Mouse (Mus musculus) embryonic facial prominence, embryonic 14.5 days (tissue): ENCODE data around the gene Arhgef3. TPM values are rescaled to one million over a fixed set of nuclear protein-coding genes. Genes with fewer than 3 reads are reported as not detected.

Source experiments
- ATAC-seq: fragments of 200-750 bp; cut with Nextera tagmentation; 2 replicates; pipeline ENCODE4 v1.8.0; 2017; ENCODE audit warnings: low read depth, moderate number of reproducible peaks, moderate TSS enrichment
- DNase-seq: peaks from one replicate; pipeline ENCODE4 v3.0.0-alpha.2; 2015; ENCODE audit warnings: low spot score
- H3K27ac ChIP-seq: fragments of 300-500 bp; sonication (generic); replicated peaks from 2 replicates; pipeline ENCODE4 v1.5.1; 2014; ENCODE audit warnings: low read depth, mild to moderate bottlenecking, low read length, moderate library complexity
- H3K27me3 ChIP-seq: fragments of 300-500 bp; sonication (generic); replicated peaks from 2 replicates; pipeline ENCODE4 v1.6.1; 2014; ENCODE audit warnings: low read length; ENCODE audit not compliant: control insufficient read depth, insufficient read depth
- H3K36me3 ChIP-seq: fragments of 300-500 bp; sonication (generic); 2 replicates; pipeline ENCODE4 v1.6.1; 2014; ENCODE audit warnings: low read length, mixed read lengths; ENCODE audit not compliant: control insufficient read depth, insufficient read depth
- H3K4me1 ChIP-seq: fragments of 300-500 bp; sonication (generic); 2 replicates; pipeline ENCODE4 v1.6.1; 2014; ENCODE audit warnings: antibody characterized with exemption, low read length; ENCODE audit not compliant: control insufficient read depth, insufficient read depth
- H3K4me2 ChIP-seq: fragments of 300-500 bp; sonication (generic); 2 replicates; pipeline ENCODE4 v1.6.1; 2014; ENCODE audit warnings: low read depth, mild to moderate bottlenecking, low read length, moderate library complexity, mixed read lengths
- H3K4me3 ChIP-seq: fragments of 300-500 bp; sonication (generic); 2 replicates; pipeline ENCODE4 v1.5.1; 2014; ENCODE audit warnings: low read depth, mild to moderate bottlenecking, low read length
- H3K9ac ChIP-seq: fragments of 300-500 bp; sonication (generic); 2 replicates; pipeline ENCODE4 v1.6.1; 2014; ENCODE audit warnings: low read depth, mild to moderate bottlenecking, low read length, moderate library complexity, mixed read lengths
- H3K9me3 ChIP-seq: fragments of 300-500 bp; sonication (generic); 2 replicates; pipeline ENCODE4 v1.6.1; 2016; ENCODE audit warnings: low read length; ENCODE audit not compliant: control insufficient read depth
- WGBS: fragments of 180-500 bp; shearing (Covaris S2); extraction: QIAGEN DNeasy Blood & Tissue Kit; methylation state at CpG from one replicate; pipeline ENCODE4 v1.1.7; 2014; 5-methylcytosine and 5-hydroxymethylcytosine counted together
- polyA plus RNA-seq: library from polyadenylated mRNA; unstranded; fragments of >200 nt; fragmentation: Nextera tagmentation; extraction: Ambion mirVana; gene quantifications from 2 replicates; pipeline ENCODE4 v1.2.1, GENCODE M21; 2014

Arhgef3 gene
- polyA plus RNA-seq, 1 experiment from 2014 or later: 15.3 TPM

DNA sequence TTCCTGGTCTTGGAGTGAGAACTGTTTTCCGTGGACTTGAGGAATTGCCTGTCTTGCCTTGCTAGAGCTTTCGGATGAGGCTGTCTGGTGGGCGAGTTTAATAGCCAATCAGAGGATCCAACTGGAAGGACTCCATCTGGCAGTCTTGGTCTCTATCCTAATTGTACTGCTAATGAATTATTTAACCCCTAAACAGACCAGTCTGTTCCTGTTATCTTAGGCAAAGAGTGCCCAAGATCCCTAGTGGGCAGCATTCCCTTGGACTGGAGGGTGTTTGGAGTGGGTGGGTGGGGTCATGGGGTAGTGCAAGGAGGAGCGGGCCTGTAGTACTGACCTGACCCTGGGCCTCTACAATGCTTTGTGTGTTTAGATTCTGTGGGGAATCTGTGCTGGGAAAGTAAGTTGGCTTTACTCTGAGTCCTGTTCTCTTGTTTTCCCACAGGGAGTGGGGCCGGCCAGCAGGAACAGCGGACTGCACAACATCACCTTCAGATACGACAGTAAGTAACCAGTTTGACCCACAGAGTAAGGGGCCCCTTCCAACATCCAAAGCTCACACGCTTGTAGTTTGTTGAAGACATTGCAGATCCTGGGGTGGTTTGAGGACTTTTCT lies 38.7 kb upstream of the Arhgef3 start:
- no peak overlapping the region for H3K9ac ChIP-seq
- H3K27me3 ChIP-seq: no peaks in the 10 kb centered on the region
- no peaks in the 10 kb centered on the region for H3K36me3 ChIP-seq
- peak overlapping the region; percentile 10; the same call in 1 of the 2 replicates for H3K27ac ChIP-seq
- no peak for DNase-seq
- H3K9me3 ChIP-seq: no peaks in the 10 kb centered on the region
- no peak overlapping the region for H3K4me2 ChIP-seq
- 69% methylated on average over 8 of the region's 8 CpGs for WGBS
- H3K4me1 ChIP-seq: peaks cover 56% of the 10 kb centered on the region
- no peak for ATAC-seq
- no peak overlapping the region for H3K4me3 ChIP-seq

DNA sequence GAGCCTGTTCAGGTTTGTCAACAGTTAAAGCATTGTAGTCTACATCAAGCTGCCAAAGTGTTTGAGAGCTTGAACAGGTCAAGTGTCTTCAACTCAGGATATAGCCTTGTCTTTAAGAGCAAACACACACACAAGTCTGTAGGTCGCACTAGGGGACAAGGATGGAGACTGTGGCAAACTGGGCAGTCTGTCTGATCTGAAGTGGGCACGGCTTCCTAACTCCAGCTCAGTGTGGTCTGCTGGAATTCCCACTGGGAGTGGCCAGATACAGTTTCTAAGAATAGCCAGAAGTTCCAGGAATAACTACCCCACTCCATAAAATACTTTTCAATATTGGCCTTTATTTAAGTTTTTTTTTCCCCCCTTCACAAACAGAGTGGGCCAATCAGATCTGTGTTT lies 38.2 kb upstream of the Arhgef3 start:
- Histone ChIP-seq H3K36me3 (no peaks in the 10 kb centered on the region), H3K4me2 (no peak overlapping the region), H3K9ac (no peak overlapping the region), H3K4me1 (peaks cover 51% of the 10 kb centered on the region), H3K27ac (peak overlapping the region; percentile 1; the same call in 1 of the 2 replicates), H3K9me3 (no peaks in the 10 kb centered on the region), H3K4me3 (no peak overlapping the region), H3K27me3 (no peaks in the 10 kb centered on the region)
- WGBS: 71% methylated on average over 2 of the region's 2 CpGs
- no peak for ATAC-seq
- DNase-seq: no peak

DNA sequence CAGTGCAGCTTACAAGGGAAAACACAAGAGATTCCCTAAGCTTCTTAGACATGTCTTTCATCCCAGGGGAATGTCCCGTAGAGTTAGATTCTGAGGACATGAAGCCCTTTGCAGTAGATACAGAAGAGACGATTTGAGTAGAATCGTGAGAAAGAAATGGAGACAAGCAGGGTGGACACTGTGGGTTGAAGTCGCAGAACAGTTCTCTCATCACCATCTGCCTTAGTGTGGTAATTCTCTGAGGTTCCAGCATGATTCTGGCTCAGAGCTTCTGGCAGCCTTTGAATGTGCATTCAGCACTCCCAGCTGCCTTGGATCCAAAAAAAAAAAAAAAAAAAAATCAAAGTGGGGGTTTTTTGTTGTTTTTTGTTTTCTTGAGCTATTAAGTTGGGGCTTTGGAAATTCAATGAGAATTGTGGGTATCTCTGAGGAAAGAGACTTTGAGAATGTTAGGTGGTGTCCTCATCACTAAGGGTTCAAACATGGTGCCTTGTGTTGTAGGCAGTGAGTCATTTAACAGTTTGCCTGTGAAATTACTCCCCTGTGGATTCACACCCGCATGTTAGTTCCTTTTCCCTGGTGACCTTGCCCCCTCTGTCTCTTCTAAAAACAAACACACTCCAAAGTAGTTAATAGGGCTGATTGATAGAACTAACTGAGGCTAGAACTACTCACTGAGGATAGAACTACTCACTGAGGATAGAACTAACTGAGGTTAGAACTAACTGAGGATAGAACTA lies 33.0 kb upstream of the Arhgef3 start:
- DNase-seq: no peak
- H3K9me3 ChIP-seq: no peaks in the 10 kb centered on the region
- H3K4me3 ChIP-seq: no peak overlapping the region
- H3K36me3 ChIP-seq: peaks cover 18% of the 10 kb centered on the region
- 62% methylated on average over 5 of the region's 5 CpGs for WGBS
- no peaks in the 10 kb centered on the region for H3K27me3 ChIP-seq
- H3K4me1 ChIP-seq: 0 out of 2 replicates have a peak, but pooled peaks cover 2% of the 10 kb centered on the region
- no peak for ATAC-seq
- H3K27ac ChIP-seq: no peak overlapping the region
- H3K4me2 ChIP-seq: no peak overlapping the region
- no peak overlapping the region for H3K9ac ChIP-seq

DNA sequence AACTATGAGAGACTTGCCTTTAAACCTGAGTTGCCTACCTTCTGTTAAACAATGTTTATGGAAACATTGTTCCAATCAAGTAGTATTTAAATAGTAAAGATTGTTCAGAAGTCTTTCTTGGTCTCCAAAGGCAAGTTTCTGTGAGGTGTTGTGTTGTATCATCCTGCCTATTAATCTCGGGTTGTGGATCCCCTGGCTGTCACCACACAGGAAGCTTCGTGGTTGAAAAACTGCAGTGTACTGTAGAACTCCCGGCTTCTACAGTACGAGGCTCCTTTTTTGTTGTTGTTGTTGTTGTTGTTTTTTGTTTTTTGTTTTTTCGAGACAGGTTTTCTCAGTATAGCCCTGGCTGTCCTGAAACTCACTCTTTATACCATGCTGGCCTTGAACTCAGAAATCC lies 29.2 kb upstream of the Arhgef3 start:
- DNase-seq: no peak
- H3K36me3 ChIP-seq: peaks cover 31% of the 10 kb centered on the region
- no peaks in the 10 kb centered on the region for H3K27me3 ChIP-seq
- H3K9ac ChIP-seq: no peak overlapping the region
- no peaks in the 10 kb centered on the region for H3K4me1 ChIP-seq
- no peak overlapping the region for H3K4me2 ChIP-seq
- no peak for ATAC-seq
- WGBS: 76% methylated on average over 5 of the region's 5 CpGs
- no peak overlapping the region for H3K27ac ChIP-seq
- H3K4me3 ChIP-seq: no peak overlapping the region
- no peaks in the 10 kb centered on the region for H3K9me3 ChIP-seq

DNA sequence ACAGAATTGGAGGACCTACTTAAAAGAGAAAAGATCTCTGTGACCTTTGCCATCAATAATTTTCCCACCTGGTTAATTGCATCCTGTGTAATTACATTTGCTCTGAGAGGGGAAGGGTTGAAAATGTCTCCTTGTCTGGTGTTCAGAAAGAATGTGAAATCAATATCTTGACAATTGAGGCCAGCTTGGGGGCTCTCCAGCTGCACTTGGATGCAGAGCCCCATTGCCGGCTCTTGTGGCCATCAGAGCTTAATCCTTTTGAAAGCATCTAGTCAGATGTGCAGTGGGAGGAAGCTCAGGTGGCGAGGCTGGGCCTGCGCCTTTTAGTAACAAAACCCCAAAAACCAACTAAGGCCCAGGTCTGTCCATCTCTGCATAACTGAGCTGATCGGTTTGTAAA lies 28.7 kb upstream of the Arhgef3 start:
- H3K27ac ChIP-seq: no peak overlapping the region
- no peak overlapping the region for H3K9ac ChIP-seq
- ATAC-seq: peak; percentile 34; the same call in 1 of the 2 replicates
- no peak overlapping the region for H3K4me3 ChIP-seq
- no peaks in the 10 kb centered on the region for H3K9me3 ChIP-seq
- DNase-seq: peak; percentile 33
- 38% methylated on average over 4 of the region's 4 CpGs for WGBS
- H3K36me3 ChIP-seq: peaks cover 31% of the 10 kb centered on the region
- no peaks in the 10 kb centered on the region for H3K4me1 ChIP-seq
- H3K27me3 ChIP-seq: no peaks in the 10 kb centered on the region
- H3K4me2 ChIP-seq: no peak overlapping the region

DNA sequence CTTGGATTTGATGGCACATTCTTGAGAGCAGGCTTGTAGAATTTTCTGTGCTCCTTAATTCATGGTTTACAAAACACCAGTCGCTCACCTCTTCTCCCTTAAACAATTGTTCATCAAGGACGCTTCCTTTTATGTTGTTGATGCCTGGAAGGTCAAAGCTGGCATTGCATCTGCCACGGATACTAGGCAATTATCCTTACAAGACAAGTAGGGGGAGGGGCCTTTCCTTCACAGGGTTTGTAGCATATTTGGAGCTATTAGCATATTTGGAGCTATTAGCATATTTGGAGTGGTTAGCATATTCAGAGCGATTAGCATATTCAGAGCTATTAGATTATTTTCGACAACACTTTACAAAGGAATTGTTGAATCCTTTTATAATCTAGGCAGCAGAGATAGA lies 20.5 kb upstream of the Arhgef3 start:
- ATAC-seq (no peak), DNase-seq (no peak)
- Histone ChIP-seq H3K27me3 (no peaks in the 10 kb centered on the region), H3K36me3 (peaks cover 50% of the 10 kb centered on the region), H3K4me1 (no peaks in the 10 kb centered on the region), H3K4me3 (no peak overlapping the region), H3K27ac (no peak overlapping the region), H3K9ac (no peak overlapping the region), H3K9me3 (no peaks in the 10 kb centered on the region), H3K4me2 (no peak overlapping the region)
- WGBS: 68% methylated on average over 5 of the region's 5 CpGs

DNA sequence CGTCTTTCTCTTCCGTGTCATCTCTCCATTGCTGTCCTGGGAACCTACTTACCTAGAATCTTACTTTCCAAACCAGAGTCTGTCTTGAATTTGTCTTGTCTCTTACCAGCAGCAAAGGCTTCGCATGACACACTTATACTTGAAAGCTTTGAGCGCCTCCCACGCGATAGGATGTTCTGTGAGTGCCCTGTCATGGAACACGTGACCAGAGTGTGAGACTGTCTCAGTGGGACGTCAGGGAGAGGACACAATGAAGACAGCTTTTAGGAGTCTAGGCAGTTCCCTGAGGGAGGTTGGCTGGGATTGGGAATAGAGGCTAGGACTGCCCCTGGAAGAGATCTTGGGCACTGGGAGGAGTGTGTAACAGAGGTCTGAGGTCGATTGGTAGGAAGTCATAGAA lies 18.6 kb upstream of the Arhgef3 start:
- ATAC-seq: no peak
- no peak overlapping the region for H3K4me2 ChIP-seq
- H3K4me3 ChIP-seq: no peak overlapping the region
- no peak overlapping the region; the same call in 1 of the 2 replicates for H3K9ac ChIP-seq
- H3K27ac ChIP-seq: no peak overlapping the region
- H3K27me3 ChIP-seq: no peaks in the 10 kb centered on the region
- no peaks in the 10 kb centered on the region for H3K4me1 ChIP-seq
- no peak for DNase-seq
- peaks cover 69% of the 10 kb centered on the region for H3K36me3 ChIP-seq
- H3K9me3 ChIP-seq: no peaks in the 10 kb centered on the region
- WGBS: 72% methylated on average over 9 of the region's 9 CpGs

DNA sequence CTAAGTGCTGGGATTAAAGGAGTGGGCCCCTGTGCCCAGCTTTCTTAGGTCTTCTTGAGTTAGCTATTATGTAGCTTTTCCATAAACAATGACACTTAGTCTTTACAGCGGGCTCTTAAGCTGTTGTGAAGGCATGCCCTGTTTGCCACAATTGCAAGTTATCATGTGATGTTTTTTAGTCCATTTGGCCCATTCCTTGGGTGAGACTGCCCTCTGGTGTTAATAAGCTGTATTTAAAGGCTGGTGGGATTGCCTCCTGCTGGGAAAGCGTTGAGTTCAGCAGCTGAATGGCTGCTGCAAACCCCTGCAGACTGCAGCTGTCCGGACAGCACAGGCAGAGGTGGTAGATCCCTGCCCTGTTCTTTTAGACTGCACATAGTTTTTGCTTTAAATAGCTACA lies 17.9 kb upstream of the Arhgef3 start:
- Histone ChIP-seq H3K9me3 (no peaks in the 10 kb centered on the region), H3K4me2 (no peak overlapping the region), H3K36me3 (peaks cover 69% of the 10 kb centered on the region), H3K4me1 (no peaks in the 10 kb centered on the region), H3K27ac (no peak overlapping the region), H3K9ac (no peak overlapping the region), H3K27me3 (no peaks in the 10 kb centered on the region), H3K4me3 (no peak overlapping the region)
- peak; percentile 88 for DNase-seq
- 12% methylated on average over 3 of the region's 3 CpGs for WGBS
- ATAC-seq: peak; percentile 41; the same call in 1 of the 2 replicates

DNA sequence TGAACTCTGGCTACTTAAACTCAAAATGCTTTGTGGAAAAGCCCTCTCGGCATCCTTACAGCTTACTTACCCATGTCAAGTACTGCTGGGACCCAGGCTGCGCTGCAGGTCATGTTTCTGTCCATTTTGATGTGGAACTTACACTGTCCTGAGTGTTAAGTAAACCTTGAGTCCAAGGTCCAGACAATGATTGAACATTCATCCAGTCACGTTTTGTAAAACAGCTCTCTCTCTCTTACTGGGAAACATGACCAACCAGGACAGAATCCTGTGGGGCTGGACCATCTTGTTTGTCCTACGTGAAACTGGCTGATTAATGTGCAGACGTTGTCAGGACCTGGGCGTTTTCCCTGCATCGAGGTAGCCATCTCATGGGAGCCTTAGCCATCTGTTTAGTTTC lies 13.0 kb upstream of the Arhgef3 start:
- no peak overlapping the region for H3K4me3 ChIP-seq
- no peaks in the 10 kb centered on the region for H3K9me3 ChIP-seq
- no peak for ATAC-seq
- no peak overlapping the region for H3K4me2 ChIP-seq
- no peaks in the 10 kb centered on the region for H3K27me3 ChIP-seq
- WGBS: 66% methylated on average over 7 of the region's 7 CpGs
- DNase-seq: no peak
- H3K9ac ChIP-seq: no peak overlapping the region
- H3K27ac ChIP-seq: no peak overlapping the region
- H3K4me1 ChIP-seq: 0 out of 2 replicates have a peak, but pooled peaks cover 6% of the 10 kb centered on the region
- H3K36me3 ChIP-seq: peaks cover 42% of the 10 kb centered on the region
